Mouse (Mus musculus) left cerebral cortex, adult 2 months (tissue): ENCODE measurements at regions not wholly inside any gene's neighbourhood (a gene's known extent, or its start where the extent isn't known, plus 50 kb on each side); places are given as distances from the start of the nearest gene placed in this dataset.

ENCODE experiments used
- DNase-seq, 2 experiments: peaks; one replicate each; pipeline ENCODE4 v3.0.0; 2021 to 2022; ENCODE audit warnings: low spot score in 2 of 2, mixed read lengths in 1 of 2; ENCODE audit errors: extremely low spot score in 1 of 2
- H3K27ac ChIP-seq: fragments of 200-600 bp; 2 replicates; pipeline ENCODE4 v1.8.1; 2022
- H3K4me3 ChIP-seq: fragments of 200-600 bp; 2 replicates; pipeline ENCODE4 v1.8.1; 2022
- CTCF ChIP-seq: fragments of 200-600 bp; IDR thresholded peaks from 2 replicates; pipeline ENCODE4 v1.8.1; 2022; ENCODE audit warnings: antibody characterized with exemption, mild to moderate bottlenecking, moderate library complexity
- intact Hi-C: fragments of 180-260 bp; cut with DNase I; formaldehyde crosslinking; loops from one replicate; pipeline ENCODE4 v1.15.1; 2025

DNA sequence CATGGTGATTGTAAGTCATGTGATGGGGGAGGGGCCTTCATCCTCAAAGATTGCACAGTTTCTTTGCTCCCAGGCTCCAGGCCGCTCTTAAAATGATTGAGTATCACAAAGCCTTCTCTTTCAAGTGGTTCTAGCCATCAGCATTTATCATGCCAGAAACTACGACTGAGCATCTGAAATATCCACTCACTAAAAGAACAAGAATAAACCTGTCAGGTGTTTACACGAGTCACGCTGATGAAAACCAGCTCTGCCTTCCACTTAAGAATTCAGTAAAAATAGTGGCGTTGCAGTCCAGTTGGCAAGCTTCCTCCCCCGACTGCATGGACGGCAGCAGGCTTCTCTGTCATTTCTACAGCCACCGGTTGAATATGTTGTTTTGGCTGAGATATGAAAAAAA is 136.2 kb downstream of the Ndufa10 start:
- no peak for DNase-seq
- no peak for TF ChIP-seq CTCF
- no peak overlapping the region for H3K27ac ChIP-seq
- H3K4me3 ChIP-seq: no peak overlapping the region
- intact Hi-C loops: no loop called here

DNA sequence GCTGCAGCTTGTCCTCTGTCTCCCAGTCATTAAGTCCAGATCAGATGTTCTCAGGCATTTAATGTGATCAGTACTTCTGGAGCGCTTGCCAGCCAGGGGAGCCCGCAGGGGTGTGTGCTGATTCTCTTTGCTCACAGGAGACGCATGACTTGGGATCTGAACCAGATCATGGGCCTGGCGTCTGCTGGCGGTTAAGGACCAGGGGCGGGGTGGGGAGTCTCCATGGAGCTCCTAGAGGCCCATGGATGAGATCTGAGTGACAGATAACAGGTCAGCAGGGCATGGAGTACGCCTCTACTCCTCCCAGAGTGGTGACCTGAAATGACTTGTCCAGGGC is 136.7 kb upstream of the Hdac4 start:
- TF ChIP-seq CTCF: no peak
- Histone ChIP-seq H3K4me3 (no peak overlapping the region), H3K27ac (no peak overlapping the region)
- intact Hi-C loops: no loop called here
- no peak for DNase-seq

DNA sequence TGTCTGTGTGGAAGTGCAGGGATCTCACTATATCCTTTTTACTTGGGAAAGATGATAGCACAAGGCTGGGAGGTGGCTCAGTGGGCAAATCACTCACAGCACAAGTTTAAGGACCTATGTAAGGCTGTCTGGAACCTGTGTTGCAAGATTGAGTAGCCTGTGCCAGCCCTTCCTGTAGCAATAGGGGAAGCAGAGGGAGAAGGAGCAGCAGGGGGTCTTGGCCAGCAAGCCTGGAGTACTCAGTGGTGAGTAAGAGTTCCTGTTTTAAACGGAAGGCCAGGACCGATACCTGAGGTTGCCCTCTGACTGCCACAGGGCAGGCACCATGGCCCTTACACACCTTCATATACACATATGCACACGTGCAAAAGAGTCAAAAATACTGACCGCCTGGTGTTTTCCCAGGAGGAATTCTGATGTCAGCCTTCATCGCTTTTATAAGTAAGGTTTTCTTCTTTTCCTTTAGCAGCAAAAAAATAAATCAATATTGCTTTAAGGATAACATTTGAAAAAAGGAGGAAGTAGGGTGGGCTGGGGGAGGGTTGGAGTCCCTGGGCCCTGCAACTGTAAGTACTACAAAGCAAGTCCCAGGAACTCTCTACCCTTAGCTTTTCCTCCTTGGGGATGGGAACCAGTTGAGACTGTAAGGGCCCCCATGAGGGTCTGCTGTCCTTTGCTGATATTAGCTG is 136.2 kb upstream of the Hdac4 start:
- DNase-seq: no peak
- no peak for TF ChIP-seq CTCF
- Histone ChIP-seq H3K27ac (no peak overlapping the region), H3K4me3 (no peak overlapping the region)
- intact Hi-C loops: no loop called here

DNA sequence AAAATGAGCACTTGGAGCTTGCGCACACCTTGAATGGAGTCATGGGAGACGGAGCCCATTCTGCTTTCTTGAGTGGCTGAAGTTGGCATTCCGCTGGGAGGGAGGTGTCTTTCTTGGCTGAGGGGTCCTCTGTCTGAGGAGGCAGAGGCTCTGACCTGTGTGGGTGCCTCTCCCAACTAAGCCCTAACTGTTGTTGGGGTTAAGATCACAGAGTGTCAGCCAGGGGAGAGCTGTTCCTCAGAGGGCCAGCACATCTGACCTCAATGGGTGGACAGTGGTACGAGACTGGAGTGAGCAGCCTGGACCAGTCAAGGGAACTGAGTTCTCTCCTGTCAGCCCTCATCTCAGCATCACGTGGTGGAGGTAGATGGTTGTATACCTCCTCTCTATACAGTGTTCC is 134.7 kb upstream of the Hdac4 start:
- intact Hi-C loops: no loop called here
- Histone ChIP-seq H3K27ac (no peak overlapping the region), H3K4me3 (no peak overlapping the region)
- TF ChIP-seq CTCF: no peak
- no peak for DNase-seq

DNA sequence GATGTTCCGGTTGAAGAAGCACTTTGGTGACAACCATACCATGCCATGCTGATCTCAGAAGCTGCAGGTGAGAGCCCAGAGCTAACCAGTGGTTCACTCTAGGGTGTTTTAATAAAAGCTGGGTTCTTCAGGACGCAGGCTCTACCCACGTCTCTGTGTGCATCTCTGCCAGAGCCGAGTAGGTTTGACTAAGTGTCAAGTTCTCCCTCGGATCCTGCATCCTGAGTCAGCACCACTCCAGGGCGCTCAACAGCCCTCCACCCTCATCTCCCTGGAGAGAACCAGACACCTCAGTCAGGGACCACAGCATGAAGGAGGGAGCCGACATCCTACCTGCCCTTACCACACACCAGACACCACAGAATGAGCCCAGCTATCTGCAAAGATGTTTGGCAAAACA is 134.0 kb upstream of the Hdac4 start:
- Histone ChIP-seq H3K4me3 (no peak overlapping the region), H3K27ac (no peak overlapping the region)
- no peak for DNase-seq
- TF ChIP-seq CTCF: no peak
- intact Hi-C loops: no loop called here

DNA sequence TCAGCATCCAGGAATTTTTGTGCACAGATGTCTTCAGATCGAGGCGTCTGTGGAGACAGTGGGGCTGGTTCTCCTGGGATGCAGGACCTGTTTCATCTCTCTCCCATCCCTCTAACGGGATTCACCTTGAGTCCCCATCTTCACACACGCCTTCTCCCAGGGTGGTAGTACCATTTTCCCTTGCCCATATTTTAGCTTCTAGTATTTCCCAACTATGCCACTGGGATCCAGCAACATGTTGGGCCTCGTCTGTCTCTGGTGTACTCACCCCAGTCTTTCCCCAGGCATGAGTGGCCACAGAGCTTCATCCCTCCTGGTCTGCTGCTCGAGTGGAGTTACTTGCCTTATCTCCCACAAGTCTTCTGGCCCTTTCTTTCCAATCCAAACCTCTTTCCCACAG is 131.6 kb upstream of the Hdac4 start:
- Histone ChIP-seq H3K27ac (no peak overlapping the region), H3K4me3 (no peak overlapping the region)
- TF ChIP-seq CTCF: no peak
- DNase-seq: no peak
- intact Hi-C loops: no loop called here

DNA sequence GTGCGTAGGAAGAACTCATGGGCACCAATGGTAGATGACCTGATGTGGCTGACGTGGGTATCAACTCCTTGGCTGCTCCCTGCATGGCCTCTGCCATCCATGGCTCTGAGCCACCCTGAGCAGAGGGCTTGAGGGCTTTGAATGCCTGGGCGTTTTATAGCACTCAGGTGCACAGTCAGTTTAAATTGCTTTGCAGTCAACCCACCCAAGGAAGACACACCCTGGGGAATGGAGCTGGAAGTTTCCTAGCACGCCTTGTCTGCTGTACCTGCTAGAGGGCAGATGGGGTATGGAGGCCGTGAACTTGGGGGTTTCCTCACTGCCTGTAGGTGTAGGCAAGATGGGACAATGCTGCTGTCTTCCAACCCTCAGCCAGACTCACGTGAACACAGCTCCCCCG is 129.8 kb upstream of the Hdac4 start:
- H3K27ac ChIP-seq: no peak overlapping the region
- no peak overlapping the region for H3K4me3 ChIP-seq
- no peak for TF ChIP-seq CTCF
- intact Hi-C loops: no loop called here
- DNase-seq: no peak

DNA sequence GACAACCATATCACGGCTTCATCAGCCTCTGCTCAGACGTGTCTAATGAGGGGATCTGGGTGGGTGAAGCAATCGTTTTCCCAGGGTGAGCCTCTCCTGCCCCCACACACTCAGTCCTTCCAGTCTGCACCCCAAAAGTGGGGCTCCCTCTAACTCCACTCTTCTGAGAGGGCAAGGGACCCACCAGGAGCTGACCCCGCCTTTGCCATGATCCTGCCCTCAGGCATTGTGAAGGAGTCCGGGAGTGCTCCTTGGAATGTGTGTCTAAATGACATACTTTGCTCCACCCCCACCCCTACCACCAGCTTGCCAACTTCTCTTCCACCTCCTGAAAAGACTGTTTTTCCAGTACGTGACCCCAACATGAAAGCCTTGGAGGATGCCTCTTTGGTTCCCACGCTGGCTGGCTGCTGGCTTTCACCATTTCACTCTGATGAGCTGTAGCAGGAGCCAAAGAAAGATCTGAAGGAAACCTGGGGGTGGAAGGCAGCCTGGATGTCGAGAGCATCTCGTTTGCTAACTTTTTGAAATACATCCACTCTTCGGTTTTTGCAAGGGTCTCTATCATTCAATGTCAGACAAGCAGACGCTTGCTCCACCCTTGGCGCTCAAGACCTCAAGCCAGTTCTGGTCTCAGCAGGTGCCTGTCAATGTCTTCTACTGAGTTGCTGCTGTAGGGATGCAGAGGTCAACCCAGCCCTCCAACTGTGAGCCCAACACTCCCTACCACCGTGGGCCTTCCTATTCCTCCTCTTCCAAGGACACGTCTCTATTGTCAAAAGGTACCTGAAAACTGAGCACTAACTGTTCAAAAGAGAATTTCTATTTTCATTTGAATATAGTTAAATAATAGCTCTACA is 128.8 kb upstream of the Hdac4 start:
- TF ChIP-seq CTCF: no peak
- intact Hi-C loops: no loop called here
- H3K4me3 ChIP-seq: no peak overlapping the region
- H3K27ac ChIP-seq: no peak overlapping the region; the same call in 1 of the 2 replicates
- peak; percentile 24 to 37 for DNase-seq

DNA sequence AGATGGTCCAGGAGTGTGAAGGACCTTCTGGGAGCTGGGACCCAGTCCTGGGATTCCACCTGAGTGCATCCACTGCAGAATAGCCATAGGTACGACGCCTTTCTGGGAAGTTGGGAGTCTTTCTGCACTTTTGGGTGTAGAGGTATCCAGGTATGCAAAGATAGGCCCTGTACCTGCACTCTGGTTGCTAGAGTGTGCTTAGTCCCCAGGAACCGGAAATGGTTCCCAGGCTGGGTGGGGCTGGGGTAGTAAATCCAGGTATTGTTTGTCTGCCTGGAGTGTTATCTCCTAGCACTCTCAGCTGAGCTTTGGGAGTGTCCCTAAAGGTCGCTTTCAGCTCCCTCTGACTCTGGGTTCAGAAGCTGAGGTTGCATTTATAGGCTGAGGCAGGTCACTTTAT is 121.6 kb upstream of the Hdac4 start:
- TF ChIP-seq CTCF: no peak
- intact Hi-C loops: no loop called here
- no peak for DNase-seq
- Histone ChIP-seq H3K4me3 (no peak overlapping the region), H3K27ac (no peak overlapping the region)

DNA sequence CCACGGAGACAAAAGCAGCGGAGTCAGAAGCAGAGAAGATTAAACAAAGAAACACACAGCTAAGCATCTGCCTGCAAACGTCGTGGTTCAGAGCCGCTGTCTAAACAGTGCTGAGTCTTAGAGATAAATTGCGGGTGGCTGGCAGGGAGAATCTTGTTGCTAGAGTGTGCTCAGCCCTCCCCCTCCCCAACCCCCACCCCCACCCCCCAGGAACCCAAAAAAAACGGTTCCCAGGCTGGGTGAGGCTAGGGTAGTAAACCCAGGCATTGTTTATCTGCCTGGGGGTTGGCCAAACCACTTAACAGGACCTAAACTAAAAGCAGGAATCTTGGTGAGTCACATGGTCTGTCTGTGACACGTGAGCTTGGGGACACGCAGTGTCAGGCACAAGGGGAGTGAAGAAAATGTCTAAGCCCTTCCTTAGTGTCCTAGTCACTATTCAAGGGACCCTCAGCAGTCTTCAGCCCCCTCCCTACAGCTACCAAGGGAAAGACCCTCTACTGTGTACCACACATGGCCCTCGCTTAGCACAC is 120.8 kb upstream of the Hdac4 start:
- intact Hi-C loops: no loop called here
- TF ChIP-seq CTCF: no peak
- no peak for DNase-seq
- no peak overlapping the region for H3K27ac ChIP-seq
- no peak overlapping the region for H3K4me3 ChIP-seq

DNA sequence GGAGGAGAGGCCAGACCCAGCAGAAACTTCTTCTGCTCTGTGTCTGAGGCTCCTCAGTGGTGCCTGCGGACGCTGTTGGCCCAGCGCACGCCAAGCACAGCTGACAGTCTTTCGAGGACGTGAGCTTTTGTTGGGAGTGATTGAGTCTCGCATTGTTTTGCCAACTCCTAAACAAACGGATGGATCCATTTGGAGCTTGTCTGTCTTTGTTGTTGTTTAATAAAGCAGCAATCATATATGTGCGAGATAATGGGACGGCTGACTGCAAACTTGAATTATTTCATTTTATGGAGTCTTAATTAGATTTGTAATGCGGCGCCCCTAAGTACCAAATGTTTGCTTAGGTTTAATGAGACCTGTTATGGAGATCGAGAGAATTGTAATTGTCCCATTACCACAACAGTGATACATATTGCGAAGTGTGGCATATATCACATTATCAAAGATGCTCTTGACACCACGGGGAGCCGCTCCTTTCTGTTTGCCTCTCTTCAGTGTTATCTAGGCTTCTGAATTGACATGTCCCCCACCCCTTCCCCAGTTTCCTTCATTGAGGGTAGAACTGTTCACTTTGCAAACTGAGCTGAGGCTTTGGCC is 117.6 kb upstream of the Hdac4 start:
- H3K27ac ChIP-seq: no peak overlapping the region
- TF ChIP-seq CTCF: no peak
- DNase-seq: no peak
- intact Hi-C loops: no loop called here
- H3K4me3 ChIP-seq: no peak overlapping the region

DNA sequence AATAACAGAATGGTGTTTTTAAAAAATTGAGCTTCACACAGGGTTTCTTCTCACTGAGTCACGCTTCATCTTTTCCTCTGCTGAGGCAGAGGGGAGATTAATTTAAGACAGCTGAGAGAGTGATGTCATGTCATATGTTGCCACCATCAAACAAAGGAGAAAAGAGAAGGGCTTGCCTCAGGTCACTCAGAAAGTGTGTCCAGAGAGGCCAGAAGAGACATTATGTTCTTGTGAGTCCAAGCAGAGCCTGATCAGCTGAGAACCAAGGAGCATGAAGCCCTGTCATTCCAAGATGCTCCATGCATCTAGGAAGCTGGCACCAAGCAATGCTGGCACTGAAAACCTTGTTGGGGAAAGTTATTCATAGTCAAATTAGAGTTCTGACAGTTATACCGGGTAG is 114.4 kb upstream of the Hdac4 start:
- peak overlapping the region; percentile 62 for H3K27ac ChIP-seq
- intact Hi-C loops: no loop called here
- DNase-seq: peak in 1 of 2 experiments; percentile 35
- no peak overlapping the region for H3K4me3 ChIP-seq
- no peak for TF ChIP-seq CTCF
